Mouse (Mus musculus): Measurements from ENCODE around the gene Ccdc15. TPM values are rescaled to one million over a fixed set of nuclear protein-coding genes. Genes with fewer than 3 reads are reported as not detected.

Ccdc15 gene
- polyA plus RNA-seq, 1 experiment from 2014 or later = 7.1 TPM

Other genes starting within 250 kb of the Ccdc15 start
- 9.6 and 11.2 TPM in 2 replicates for gene Pknox2, start 201.0 kb downstream of the Ccdc15 start, polyA plus RNA-seq (2015; fragmentation: Nextera tagmentation; extraction: Ambion mirVana)
- gene Tmem218, start 140.2 kb downstream of the Ccdc15 start, polyA plus RNA-seq (2015; fragmentation: Nextera tagmentation; extraction: Ambion mirVana) = 11.4 and 11.7 TPM in 2 replicates
- gene Slc37a2, start 92.7 kb downstream of the Ccdc15 start, polyA plus RNA-seq (2015; fragmentation: Nextera tagmentation; extraction: Ambion mirVana) = 1.9 and 4.5 TPM in 2 replicates
- gene Hepacam, start 18.9 kb upstream of the Ccdc15 start, polyA plus RNA-seq (2015; fragmentation: Nextera tagmentation; extraction: Ambion mirVana) = not detected in 2 replicates
- gene Robo4, start 53.5 kb upstream of the Ccdc15 start, polyA plus RNA-seq (2015; fragmentation: Nextera tagmentation; extraction: Ambion mirVana) = 15.8 and 19.6 TPM in 2 replicates
- 0.18 and 0.53 TPM in 2 replicates for gene Robo3, start 84.8 kb upstream of the Ccdc15 start, polyA plus RNA-seq (2015; fragmentation: Nextera tagmentation; extraction: Ambion mirVana)
- gene Msantd2, start 140.9 kb upstream of the Ccdc15 start, polyA plus RNA-seq (2015; fragmentation: Nextera tagmentation; extraction: Ambion mirVana) = 22.1 and 23.9 TPM in 2 replicates
- 72.7 and 76.5 TPM in 2 replicates for gene Esam, start 179.6 kb upstream of the Ccdc15 start, polyA plus RNA-seq (2015; fragmentation: Nextera tagmentation; extraction: Ambion mirVana)
- gene Vsig2, start 190.8 kb upstream of the Ccdc15 start, polyA plus RNA-seq (2015; fragmentation: Nextera tagmentation; extraction: Ambion mirVana) = 0.91 and 1.4 TPM in 2 replicates
- 3.4 and 4.2 TPM in 2 replicates for gene Nrgn, start 204.5 kb upstream of the Ccdc15 start, polyA plus RNA-seq (2015; fragmentation: Nextera tagmentation; extraction: Ambion mirVana)
- 9.5 and 9.6 TPM in 2 replicates for gene Siae, start 207.3 kb upstream of the Ccdc15 start, polyA plus RNA-seq (2015; fragmentation: Nextera tagmentation; extraction: Ambion mirVana)

Measured in kidney, embryonic 15.5 days (tissue).